Mouse (Mus musculus): ENCODE results near the gene Kif18b. TPM values are rescaled to one million over a fixed set of nuclear protein-coding genes. Genes with fewer than 3 reads are reported as not detected.

The Kif18b gene
- total and polyA plus RNA-seq, 3 experiments, result 36.1 to 116 (median 45.7) TPM

GRCm38 (mm10) chr11:102900763-102901162, 24.2 kb downstream of the Kif18b start, which contains the start of gene Gfap:
Gfap (minus strand) TSS chr11:102900912.
- TF ChIP-seq MAZ (IDR thresholded peaks at IDR 0.05; ENCODE audit: low read depth, low read length) (no peak), ZKSCAN1 (IDR thresholded peaks at IDR 0.05; ENCODE audit: low read depth, low read length) (no peak), CTCF (IDR thresholded peaks at IDR 0.05 in 2 of 3, conservative IDR thresholded peaks at IDR 0.05 in 1 of 3; ENCODE audit: control insufficient read depth in 1 of 3, insufficient read depth in 1 of 3, low read depth in 2 of 3, low read length in 3 of 3, poor library complexity in 1 of 3, severe bottlenecking in 1 of 3) (peak; percentile 92 to 99 (median 96)), GATA1 (IDR thresholded peaks at IDR 0.05; ENCODE audit: low read depth, low read length) (no peak), MYC (IDR thresholded peaks at IDR 0.05; ENCODE audit: low read depth, low read length) (no peak), ZMIZ1 (IDR thresholded peaks at IDR 0.05; ENCODE audit: low read depth, low read length) (no peak), ZNF384 (IDR thresholded peaks at IDR 0.05; ENCODE audit: low read depth, low read length) (no peak), TBP (IDR thresholded peaks at IDR 0.05; ENCODE audit: low read depth, low read length) (no peak), KAT2A (conservative IDR thresholded peaks at IDR 0.05; ENCODE audit: low read depth, low read length) (no peak), ETS1 (IDR thresholded peaks at IDR 0.05; ENCODE audit: low read depth, low read length) (no peak), USF1 (IDR thresholded peaks at IDR 0.05; ENCODE audit: low read depth, low read length) (no peak), RCOR1 (IDR thresholded peaks at IDR 0.05; ENCODE audit: low read depth, low read length) (no peak), POLR2A (IDR thresholded peaks at IDR 0.05; ENCODE audit: control insufficient read depth in 1 of 2, insufficient read depth in 1 of 2, low read depth in 1 of 2, low read length in 2 of 2, poor library complexity in 1 of 2) (no peak), SMC3 (IDR thresholded peaks at IDR 0.05; ENCODE audit: low read depth, low read length) (peak; percentile 77), MAFK (IDR thresholded peaks at IDR 0.05; ENCODE audit: borderline replicate concordance, low read depth, low read length) (no peak), EP300 (IDR thresholded peaks at IDR 0.05; ENCODE audit: low read depth in 1 of 2, low read length in 2 of 2) (no peak), POLR2AphosphoS2 (IDR thresholded peaks at IDR 0.05; ENCODE audit: low read length) (no peak), TAL1 (IDR thresholded peaks at IDR 0.05; ENCODE audit: low read length) (no peak), UBTF (IDR thresholded peaks at IDR 0.05; ENCODE audit: borderline replicate concordance, insufficient read depth, low read depth, low read length) (no peak), MEF2A (IDR thresholded peaks at IDR 0.05; ENCODE audit: extremely low read depth, insufficient replicate concordance, low read depth, low read length, poor library complexity, severe bottlenecking) (no peak), E2F4 (IDR thresholded peaks at IDR 0.05; ENCODE audit: borderline replicate concordance, low read depth, low read length) (no peak), HCFC1 (IDR thresholded peaks at IDR 0.05; ENCODE audit: low read depth, low read length) (no peak), USF2 (IDR thresholded peaks at IDR 0.05; ENCODE audit: borderline replicate concordance in 1 of 2, insufficient read depth in 1 of 2, low read depth in 1 of 2, low read length in 2 of 2) (no peak), CHD1 (IDR thresholded peaks at IDR 0.05; ENCODE audit: low read depth, low read length) (no peak), POLR2AphosphoS5 (IDR thresholded peaks at IDR 0.05; ENCODE audit: borderline replicate concordance, low read depth, low read length) (no peak), MAX (IDR thresholded peaks at IDR 0.05; ENCODE audit: low read length) (no peak), SIN3A (IDR thresholded peaks at IDR 0.05; ENCODE audit: low read length) (no peak; the same call in 1 of the 2 replicates), NELFE (IDR thresholded peaks at IDR 0.05; ENCODE audit: low read depth, low read length) (no peak), JUND (IDR thresholded peaks at IDR 0.05; ENCODE audit: low read depth, low read length) (no peak), BHLHE40 (IDR thresholded peaks at IDR 0.05; ENCODE audit: borderline replicate concordance, low read depth, low read length) (no peak), NRF1 (IDR thresholded peaks at IDR 0.05; ENCODE audit: insufficient read depth, low read depth, low read length, poor library complexity, severe bottlenecking) (no peak), TCF12 (IDR thresholded peaks at IDR 0.05; ENCODE audit: low read depth, low read length) (no peak), RAD21 (IDR thresholded peaks at IDR 0.05; ENCODE audit: low read depth, low read length) (peak; percentile 82), ELF1 (IDR thresholded peaks at IDR 0.05; ENCODE audit: low read depth, low read length) (peak; percentile 4; the same call in 1 of the 2 replicates), ZC3H11A (IDR thresholded peaks at IDR 0.05; ENCODE audit: low read depth, low read length) (peak; percentile 68), CHD2 (IDR thresholded peaks at IDR 0.05; ENCODE audit: low read length) (no peak), GABPA (IDR thresholded peaks at IDR 0.05; ENCODE audit: low read depth, low read length) (no peak)
- H3K4me1 ChIP-seq (ENCODE audit: control insufficient read depth in 1 of 2, insufficient read depth in 2 of 2, low read length in 2 of 2), result peaks cover 0 to 6% of the 10 kb centered on the region in 2 experiments; a peak in 3 of 4 replicates
- H3K4me3 ChIP-seq (ENCODE audit: control insufficient read depth in 1 of 2, insufficient read depth in 1 of 2, low read depth in 2 of 2, low read length in 2 of 2), result no peak within 1 kb of the TSS; a peak in 1 of 4 replicates

More at GRCm38 (mm10) chr11:102900763-102901162, 24.2 kb downstream of the Kif18b start, which contains the start of gene Gfap:
- peaks cover 0 to 2% of the 10 kb centered on the region in 2 experiments; a peak in 2 of 4 replicates for H3K36me3 ChIP-seq (ENCODE audit: control insufficient read depth in 1 of 2, insufficient read depth in 2 of 2, low read length in 2 of 2)
- H3K9me3 ChIP-seq (replicated peaks; ENCODE audit: insufficient read depth, low read length), result no peaks in the 10 kb centered on the region
- no peak within 1 kb of the TSS for H3K27ac ChIP-seq (ENCODE audit: control insufficient read depth, low read depth, low read length)
- H3K79me2 ChIP-seq (ENCODE audit: control insufficient read depth, insufficient read depth, low read length, poor library complexity), result no peaks in the 10 kb centered on the region
- H3K9ac ChIP-seq (ENCODE audit: control insufficient read depth, low read depth, low read length, poor library complexity, severe bottlenecking), result no peak within 1 kb of the TSS
- H3K27me3 ChIP-seq (ENCODE audit: control insufficient read depth in 1 of 2, insufficient read depth in 2 of 2, low read length in 2 of 2), result no peaks in the 10 kb centered on the region
- peak; percentile 85 for DNase-seq (ENCODE audit: low read depth, low spot score)
